Mouse (Mus musculus) thymus, postnatal 14 days (tissue): ENCODE data around the gene Copz2.
"Not testable (repeated sequence)": the region's sequence is repeated elsewhere in the genome, so short reads cannot be mapped to it uniquely, and the experiment has no call there.

Source experiments
- DNase-seq: peaks from one replicate; pipeline ENCODE4 v3.0.0; 2021

Copz2 gene

DNA sequence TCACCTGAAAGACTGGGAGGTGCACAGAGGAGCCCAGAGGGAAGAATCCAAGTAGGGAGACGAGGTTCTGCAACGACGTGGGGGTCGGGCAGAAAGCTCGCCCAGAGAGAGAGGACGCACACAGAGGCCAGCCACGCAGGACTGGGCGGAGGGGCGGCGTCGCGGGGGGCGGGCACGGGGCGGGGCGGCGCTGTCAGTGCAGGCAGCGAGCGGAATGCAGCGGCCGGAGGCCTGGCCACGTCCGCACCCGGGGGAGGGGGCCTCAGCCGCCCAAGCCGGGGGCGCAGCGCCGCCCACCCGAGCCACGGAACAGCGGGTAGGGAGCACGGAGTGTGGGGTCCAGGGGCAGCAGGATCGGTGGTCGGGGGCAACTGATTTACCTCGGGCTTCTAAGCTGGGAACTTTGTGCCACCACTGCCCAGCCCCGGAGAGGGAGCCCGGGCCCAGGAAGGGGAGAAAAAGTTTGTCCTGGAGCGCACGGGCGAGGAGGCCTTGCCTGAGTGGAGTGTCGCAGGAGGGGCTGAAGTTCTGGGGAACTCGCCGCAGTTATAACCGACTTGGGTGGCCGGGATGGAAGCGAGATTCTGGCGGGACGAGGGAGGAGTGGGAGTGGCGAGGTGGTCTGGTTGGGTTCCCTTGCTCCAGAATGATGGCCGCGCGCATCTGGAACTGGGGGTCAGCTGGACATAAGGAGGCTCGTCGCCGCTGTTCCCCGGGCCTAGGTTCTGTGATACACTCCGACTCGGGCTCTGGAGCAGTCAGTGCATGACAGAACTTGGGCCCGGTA lies at the start of gene Copz2:
TSS of gene Copz2 (plus strand) at position 190 of the 787 bp plus-strand sequence.
- no peak for DNase-seq

DNA sequence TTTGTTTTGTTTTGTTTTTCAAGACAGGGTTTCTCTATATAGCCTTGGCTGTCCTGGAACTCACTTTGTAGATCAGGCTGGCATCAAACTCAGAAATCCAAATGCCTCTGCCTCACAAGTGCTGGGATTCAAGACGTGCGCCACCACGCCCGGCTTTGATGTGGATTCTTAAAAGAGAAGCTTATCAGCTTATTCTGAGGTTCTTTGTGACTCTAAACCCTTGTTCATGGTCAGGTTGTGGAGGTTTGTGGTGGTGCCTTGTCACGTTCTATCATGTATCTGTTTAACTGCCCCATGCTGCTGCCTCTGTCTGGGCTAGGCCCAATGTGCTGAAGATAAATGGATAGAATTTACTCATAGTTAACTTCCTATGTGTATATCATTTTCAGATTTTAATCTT lies 44.1 kb upstream of the Copz2 start:
- DNase-seq: no peak

- DNase-seq: no peak
Observed at GRCm38 (mm10) chr11:96808066-96808465, 41.6 kb upstream of the Copz2 start.

GRCm38 (mm10) chr11:96809562-96810235 lies 40.0 kb upstream of the Copz2 start:
- DNase-seq: no peak

- not testable (repeated sequence) for DNase-seq
Observed at GRCm38 (mm10) chr11:96811188-96811587, 38.5 kb upstream of the Copz2 start.

GRCm38 (mm10) chr11:96813455-96813854 lies 36.2 kb upstream of the Copz2 start:
- DNase-seq: no peak

GRCm38 (mm10) chr11:96813920-96814319 lies 35.8 kb upstream of the Copz2 start:
- no peak for DNase-seq

DNA sequence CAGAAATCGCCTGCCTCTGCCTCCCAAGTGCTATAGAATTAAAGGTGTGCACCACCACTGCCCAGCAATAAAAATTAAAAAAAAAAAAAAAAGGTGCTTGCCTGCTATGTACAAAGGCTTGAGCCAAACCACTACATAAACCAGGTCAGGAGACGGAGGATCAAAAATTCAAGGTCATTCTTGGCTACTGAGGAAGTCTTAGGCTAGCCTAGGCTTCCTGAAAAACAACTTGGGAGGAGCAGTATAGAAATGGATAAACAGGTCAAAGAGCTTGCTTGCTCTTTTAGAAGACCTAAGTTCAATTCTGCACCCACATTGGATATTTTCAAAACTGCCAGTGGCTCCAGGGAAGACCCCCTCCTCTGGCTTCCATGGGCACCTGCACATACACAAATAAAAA lies 35.2 kb upstream of the Copz2 start:
- DNase-seq: no peak

DNA sequence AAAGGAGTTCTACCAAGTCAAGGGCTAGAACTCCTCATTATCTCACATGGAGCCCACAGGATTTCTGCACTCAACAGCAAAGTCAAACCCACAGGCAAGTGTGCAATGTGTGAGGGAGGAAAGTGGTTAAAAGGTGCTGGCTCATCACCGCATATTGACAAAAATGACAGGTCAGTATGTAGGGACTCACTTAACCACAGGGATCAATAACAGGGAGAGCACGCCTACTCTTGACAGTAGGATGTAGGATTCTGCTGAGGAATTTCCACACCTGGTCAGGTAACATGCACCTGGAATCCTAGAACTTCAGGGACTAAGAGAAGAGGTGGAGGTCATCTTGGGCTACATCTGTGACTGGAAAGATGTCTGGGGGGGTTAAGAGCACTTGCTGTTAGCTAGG lies 33.8 kb upstream of the Copz2 start:
- DNase-seq: no peak

- DNase-seq: no peak
Observed at GRCm38 (mm10) chr11:96816494-96816893, 33.2 kb upstream of the Copz2 start.

DNA sequence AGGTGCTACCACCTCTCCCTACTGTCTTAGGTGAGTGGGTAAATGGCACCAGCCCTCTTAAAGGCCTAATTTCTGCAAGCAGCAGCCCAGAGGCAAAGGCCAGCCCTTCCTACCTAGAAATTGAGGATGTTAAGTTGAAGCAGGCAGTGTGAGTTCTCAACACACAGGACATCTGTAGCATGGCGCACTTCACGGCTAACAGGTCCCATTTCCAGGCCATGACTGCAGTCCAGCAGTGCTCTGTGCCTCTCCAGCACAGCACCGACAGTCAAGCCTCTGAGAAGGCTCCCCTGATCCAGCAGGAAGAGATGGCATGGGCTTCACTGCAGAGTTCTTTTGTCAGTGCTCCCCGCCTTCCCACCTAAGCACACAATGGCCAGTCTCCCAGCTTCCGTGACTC lies 32.7 kb upstream of the Copz2 start:
- DNase-seq: no peak

DNA sequence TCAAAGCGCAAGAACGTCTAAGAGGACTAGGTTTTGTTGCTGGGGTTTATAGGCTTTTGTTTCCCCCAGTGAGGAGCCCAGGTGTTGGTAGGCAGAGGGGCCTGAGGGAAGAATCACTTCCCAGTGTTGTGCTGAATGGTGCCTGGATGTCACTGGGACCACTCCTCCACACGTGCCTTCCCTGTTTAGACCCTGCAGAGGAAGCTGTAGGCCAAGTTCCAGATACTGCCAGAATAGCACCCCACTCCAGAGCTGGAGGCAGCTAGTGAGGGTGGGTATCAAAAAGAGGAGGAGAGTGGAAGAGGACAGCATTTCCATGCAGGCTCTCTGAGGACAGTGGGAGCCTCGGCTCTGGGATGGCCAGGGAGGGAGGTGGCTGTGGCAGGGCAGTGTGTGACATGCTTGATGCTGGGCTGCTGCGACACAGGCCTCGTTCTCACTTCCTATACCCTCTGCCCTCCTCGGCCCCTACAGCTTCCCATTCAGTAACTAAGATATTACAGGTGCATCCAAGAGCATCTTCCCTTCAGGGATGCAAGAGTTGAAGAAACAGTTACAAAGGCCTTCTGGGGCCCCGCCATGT lies 31.5 kb upstream of the Copz2 start:
- DNase-seq: no peak

DNA sequence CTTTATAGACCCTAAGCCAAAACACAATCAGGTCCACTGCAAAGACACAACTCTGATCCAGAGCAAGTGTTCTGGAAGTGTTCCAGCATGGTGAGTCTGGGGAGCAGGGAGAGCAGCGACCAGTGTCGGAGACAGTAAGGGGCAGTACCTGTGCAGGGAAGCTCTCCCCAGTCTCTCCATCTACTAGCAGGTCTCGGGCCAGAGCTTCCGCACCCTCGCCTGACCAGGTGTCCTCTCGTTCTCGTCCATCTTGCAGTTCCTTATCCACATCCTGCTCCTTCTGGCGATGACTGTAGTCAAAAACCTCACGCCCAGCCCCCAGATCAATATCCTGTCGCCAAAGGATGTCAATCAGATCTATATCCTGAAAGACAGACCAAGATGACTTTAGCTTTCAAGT lies 27.7 kb upstream of the Copz2 start:
- DNase-seq: no peak

GRCm38 (mm10) chr11:96822675-96823470 lies 26.8 kb upstream of the Copz2 start:
- no peak for DNase-seq

DNA sequence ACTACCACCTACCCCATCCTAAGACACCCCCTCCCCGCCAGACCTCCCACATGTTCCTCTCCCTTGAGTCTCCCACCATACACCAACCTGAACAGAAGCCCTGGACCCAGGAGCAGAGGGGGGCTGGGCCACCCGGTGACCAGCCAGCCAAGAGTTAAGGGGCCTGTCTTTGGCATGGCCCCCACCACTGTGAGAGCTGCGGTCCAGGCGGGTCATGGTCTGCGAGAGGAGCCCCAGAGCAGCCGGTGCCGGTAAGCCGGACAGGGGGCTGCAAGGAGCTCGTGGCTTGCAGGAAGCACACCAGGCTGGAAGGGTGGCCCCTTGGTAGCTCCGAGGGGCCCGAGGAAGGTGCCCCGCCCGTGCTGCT lies 26.2 kb upstream of the Copz2 start:
- no peak for DNase-seq

DNA sequence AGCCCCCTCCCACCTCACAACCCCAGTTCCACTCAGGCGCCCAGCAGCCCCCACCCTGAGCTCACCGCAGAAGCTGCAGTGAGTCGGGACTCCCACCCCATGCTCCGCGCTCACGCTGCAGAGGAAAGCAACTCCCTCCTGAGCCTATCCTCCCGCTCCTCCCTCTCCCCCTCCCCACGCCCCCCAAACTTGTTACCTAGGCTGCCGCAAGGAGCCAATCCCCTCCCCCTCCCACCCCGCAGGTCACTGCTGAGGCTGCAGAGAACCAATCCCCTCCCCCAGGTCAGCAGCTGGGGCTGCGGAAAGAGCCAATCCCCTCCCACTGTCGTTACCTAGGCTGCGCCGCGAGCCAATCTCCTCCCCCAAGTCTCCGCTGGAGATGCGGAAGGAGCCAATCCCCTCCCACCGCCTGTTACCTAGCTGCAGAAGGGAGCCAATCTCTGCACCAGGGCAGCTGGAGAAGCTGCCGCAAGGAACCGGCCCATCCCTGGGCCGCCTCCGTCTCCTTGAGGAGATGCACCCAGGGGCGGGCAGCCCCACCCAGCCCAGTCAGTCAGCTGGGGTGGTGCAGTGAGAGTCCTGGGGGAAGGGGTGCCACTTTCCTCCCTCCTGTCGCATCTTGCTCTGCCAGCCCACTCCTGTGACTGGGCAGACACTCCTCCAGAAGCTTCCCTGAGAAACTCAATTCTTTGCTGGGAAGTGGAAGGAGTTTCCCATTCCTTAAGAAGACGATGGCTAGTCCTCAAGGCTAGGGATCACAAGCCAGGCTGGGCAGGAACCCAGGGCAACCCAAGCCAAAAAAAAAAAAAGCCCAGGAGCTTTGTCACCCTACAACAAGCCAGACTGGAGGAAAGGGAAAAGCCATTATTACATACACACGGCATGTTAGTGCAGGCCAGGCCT lies 25.5 kb upstream of the Copz2 start:
- DNase-seq: peak; percentile 94

DNA sequence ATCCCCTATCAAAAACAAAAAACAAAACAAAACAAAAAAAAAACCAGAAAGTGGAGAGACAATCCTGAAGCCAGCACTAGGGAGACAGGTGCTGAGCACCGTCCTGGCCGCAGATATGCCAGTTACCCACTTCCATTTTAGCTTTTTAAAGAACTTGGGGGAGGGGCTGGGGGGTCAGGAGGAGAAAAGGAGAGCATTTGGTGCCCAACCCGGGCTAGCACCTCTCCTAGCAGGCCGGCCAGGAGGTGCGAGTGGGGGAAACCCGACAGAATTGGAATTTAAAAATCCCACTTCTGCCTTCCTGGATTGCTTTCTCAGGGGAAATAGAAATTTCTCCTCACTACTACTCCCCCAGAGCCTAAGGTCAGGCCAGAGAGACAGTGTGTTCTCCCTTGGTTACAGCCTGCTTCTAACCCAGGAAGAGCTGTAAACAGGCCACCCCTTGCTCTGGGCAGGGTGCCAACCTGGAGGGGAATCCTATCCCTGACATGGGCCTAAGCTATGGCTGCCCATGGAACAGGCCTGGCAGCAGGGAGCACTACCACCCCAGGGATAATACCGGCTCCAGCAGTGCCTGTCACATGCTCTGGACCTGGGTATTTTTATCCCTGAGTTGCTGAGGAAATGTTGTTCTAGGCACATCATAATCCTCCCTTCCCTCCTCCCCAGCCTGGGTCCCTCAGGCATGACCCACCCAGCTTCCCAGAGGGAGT lies 24.7 kb upstream of the Copz2 start:
- DNase-seq: no peak

GRCm38 (mm10) chr11:96826481-96826880 lies 23.2 kb upstream of the Copz2 start:
- no peak for DNase-seq

GRCm38 (mm10) chr11:96827062-96827581 lies 22.5 kb upstream of the Copz2 start:
- no peak for DNase-seq

GRCm38 (mm10) chr11:96827917-96828316 lies 21.8 kb upstream of the Copz2 start:
- DNase-seq: no peak

DNA sequence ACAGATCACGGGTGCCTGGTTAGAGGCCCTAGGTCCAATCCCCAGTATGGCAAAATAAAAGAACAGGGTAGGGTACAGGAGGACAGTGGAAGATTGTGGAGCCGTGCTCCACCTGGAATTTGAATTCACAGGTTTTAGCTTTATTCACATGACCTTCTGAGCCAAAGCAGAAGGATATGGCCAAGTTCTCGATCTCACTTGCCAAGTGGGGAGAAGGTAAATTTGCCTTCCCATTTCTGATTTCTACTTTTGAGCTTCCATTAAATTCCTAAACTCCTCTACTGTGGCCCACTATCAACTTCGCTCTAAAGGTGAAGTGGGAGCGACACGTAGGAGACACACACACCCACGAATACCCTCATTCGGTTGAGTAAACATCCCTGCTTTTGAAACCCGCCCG lies 20.8 kb upstream of the Copz2 start:
- no peak for DNase-seq
